Mouse (Mus musculus) midbrain, embryonic 16.5 days (tissue): Measurements from ENCODE around the gene Btnl10. TPM values are rescaled to one million over a fixed set of nuclear protein-coding genes. Genes with fewer than 3 reads are reported as not detected.
"Not testable (repeated sequence)": the region's sequence is repeated elsewhere in the genome, so short reads cannot be mapped to it uniquely, and the experiment has no call there.

Experiments used
- ATAC-seq: fragments of 200-750 bp; cut with Nextera tagmentation; 2 replicates; pipeline ENCODE4 v1.8.0; 2017; ENCODE audit warnings: moderate TSS enrichment
- H3K27ac ChIP-seq: fragments of 300-500 bp; sonication (generic); 2 replicates; pipeline ENCODE4 v1.5.1; 2014; ENCODE audit warnings: mild to moderate bottlenecking, low read length, mixed read lengths
- H3K27me3 ChIP-seq: fragments of 300-500 bp; sonication (generic); 2 replicates; pipeline ENCODE4 v1.6.1; 2014; ENCODE audit warnings: low read depth, low read length, mixed read lengths; ENCODE audit not compliant: control insufficient read depth, insufficient read depth
- H3K36me3 ChIP-seq: fragments of 300-500 bp; sonication (generic); 2 replicates; pipeline ENCODE4 v1.6.1; 2014; ENCODE audit warnings: mild to moderate bottlenecking, low read length, moderate library complexity, mixed read lengths; ENCODE audit not compliant: control insufficient read depth, insufficient read depth
- H3K4me1 ChIP-seq: fragments of 300-500 bp; sonication (generic); 2 replicates; pipeline ENCODE4 v1.6.1; 2014; ENCODE audit warnings: mild to moderate bottlenecking, low read length, mixed read lengths; ENCODE audit not compliant: control insufficient read depth, insufficient read depth
- H3K4me2 ChIP-seq: fragments of 300-500 bp; sonication (generic); 2 replicates; pipeline ENCODE4 v1.6.1; 2014; ENCODE audit warnings: mild to moderate bottlenecking, low read length, mixed read lengths
- H3K4me3 ChIP-seq: fragments of 300-500 bp; sonication (generic); 2 replicates; pipeline ENCODE4 v1.5.1; 2014; ENCODE audit warnings: low read depth, mild to moderate bottlenecking, low read length, moderate library complexity, mixed read lengths
- H3K9ac ChIP-seq: fragments of 300-500 bp; sonication (generic); 2 replicates; pipeline ENCODE4 v1.6.1; 2014; ENCODE audit warnings: low read depth, low read length, mixed read lengths
- H3K9me3 ChIP-seq: fragments of 300-500 bp; sonication (generic); replicated peaks from 2 replicates; pipeline ENCODE4 v1.6.1; 2014; ENCODE audit warnings: mild to moderate bottlenecking, low read length, mixed read lengths; ENCODE audit not compliant: control insufficient read depth, poor library complexity, severe bottlenecking
- WGBS: fragments of 180-500 bp; shearing (Covaris S2); extraction: QIAGEN DNeasy Blood & Tissue Kit; methylation state at CpG from one replicate; pipeline ENCODE4 v1.1.7; 2014; 5-methylcytosine and 5-hydroxymethylcytosine counted together
- polyA plus RNA-seq: library from polyadenylated mRNA; unstranded; fragments of >200 nt; fragmentation: Nextera tagmentation; extraction: Ambion mirVana; gene quantifications from 2 replicates; pipeline ENCODE4 v1.2.1, GENCODE M21; 2015

Gene Btnl10
- polyA plus RNA-seq, 1 experiment from 2014 or later: not detected

- Histone ChIP-seq H3K27me3 (no peaks in the 10 kb centered on the region), H3K9ac (peak overlapping the region; percentile 67), H3K9me3 (no peaks in the 10 kb centered on the region), H3K36me3 (no peaks in the 10 kb centered on the region), H3K4me2 (peak overlapping the region; percentile 62), H3K4me1 (peaks cover 22% of the 10 kb centered on the region), H3K27ac (peak overlapping the region; percentile 99), H3K4me3 (peak overlapping the region; percentile 68)
- no peak for ATAC-seq
- 72% methylated on average over 3 of the region's 3 CpGs for WGBS
Measured at GRCm38 (mm10) chr11:58947306-58947705, 29.6 kb downstream of the Btnl10 start.

- Histone ChIP-seq H3K4me1 (peaks cover 25% of the 10 kb centered on the region), H3K9ac (peak overlapping the region; percentile 67), H3K27me3 (no peaks in the 10 kb centered on the region), H3K27ac (peak overlapping the region; percentile 99), H3K4me3 (peak overlapping the region; percentile 68), H3K36me3 (no peaks in the 10 kb centered on the region), H3K9me3 (no peaks in the 10 kb centered on the region), H3K4me2 (peak overlapping the region; percentile 62)
- peak; percentile 81 for ATAC-seq
- 6% methylated on average over 23 of the region's 23 CpGs for WGBS
Measured at GRCm38 (mm10) chr11:58947798-58948528, 30.3 kb downstream of the Btnl10 start.

- peak within 1 kb of the TSS; percentile 99 for H3K27ac ChIP-seq
- under 1% methylated on average over 45 of the region's 48 CpGs for WGBS
- no peaks in the 10 kb centered on the region for H3K9me3 ChIP-seq
- H3K27me3 ChIP-seq: no peaks in the 10 kb centered on the region
- ATAC-seq: peak; percentile 93
- H3K36me3 ChIP-seq: no peaks in the 10 kb centered on the region
- peak within 1 kb of the TSS; percentile 62 for H3K4me2 ChIP-seq
- peak within 1 kb of the TSS; percentile 79 for H3K9ac ChIP-seq
- H3K4me3 ChIP-seq: peak within 1 kb of the TSS; percentile 68
- H3K4me1 ChIP-seq: peaks cover 26% of the 10 kb centered on the region
Measured at GRCm38 (mm10) chr11:58948542-58949479, 31.1 kb downstream of the Btnl10 start, which contains the start of gene Hist3h2ba. Gene Hist3h2ba (plus strand): TSS chr11:58948920.

- Histone ChIP-seq H3K36me3 (no peaks in the 10 kb centered on the region), H3K4me2 (peak overlapping the region; percentile 61), H3K27ac (peak overlapping the region; percentile 99), H3K4me1 (peaks cover 26% of the 10 kb centered on the region), H3K9me3 (no peaks in the 10 kb centered on the region), H3K27me3 (no peaks in the 10 kb centered on the region), H3K9ac (peak overlapping the region; percentile 79), H3K4me3 (peak overlapping the region; percentile 68)
- WGBS: 2% methylated on average over 20 of the region's 20 CpGs
- ATAC-seq: peak; percentile 44; the same call in 1 of the 2 replicates
Measured at GRCm38 (mm10) chr11:58949480-58950431, 32.0 kb downstream of the Btnl10 start.

- WGBS: 54% methylated on average over 5 of the region's 5 CpGs
- peak overlapping the region; percentile 79 for H3K9ac ChIP-seq
- ATAC-seq: no peak
- H3K36me3 ChIP-seq: no peaks in the 10 kb centered on the region
- H3K27me3 ChIP-seq: no peaks in the 10 kb centered on the region
- H3K4me3 ChIP-seq: peak overlapping the region; percentile 68
- peaks cover 27% of the 10 kb centered on the region for H3K4me1 ChIP-seq
- no peaks in the 10 kb centered on the region for H3K9me3 ChIP-seq
- H3K4me2 ChIP-seq: peak overlapping the region; percentile 61
- H3K27ac ChIP-seq: peak overlapping the region; percentile 99
Measured at GRCm38 (mm10) chr11:58951210-58951609, 33.5 kb downstream of the Btnl10 start.

- Histone ChIP-seq H3K27me3 (no peaks in the 10 kb centered on the region), H3K4me3 (peak overlapping the region; percentile 62), H3K36me3 (0 out of 2 replicates have a peak, but pooled peaks cover 3% of the 10 kb centered on the region), H3K9me3 (no peaks in the 10 kb centered on the region), H3K9ac (peak overlapping the region; percentile 77), H3K27ac (peak overlapping the region; percentile 98), H3K4me1 (peaks cover 45% of the 10 kb centered on the region), H3K4me2 (peak overlapping the region; percentile 56)
- under 1% methylated on average over 33 of the region's 33 CpGs for WGBS
- no peak; the same call in none of the 2 replicates for ATAC-seq
Measured at GRCm38 (mm10) chr11:58953351-58954169, 35.9 kb downstream of the Btnl10 start.

- not testable (repeated sequence) for H3K9me3 ChIP-seq, H3K27me3 ChIP-seq, H3K36me3 ChIP-seq
- peak overlapping the region; percentile 98 for H3K27ac ChIP-seq
- peaks cover 46% of the 10 kb centered on the region for H3K4me1 ChIP-seq
- H3K4me2 ChIP-seq: peak overlapping the region; percentile 56
- 0% methylated on average over 17 of the region's 17 CpGs for WGBS
- H3K9ac ChIP-seq: peak overlapping the region; percentile 77
- peak overlapping the region; percentile 62 for H3K4me3 ChIP-seq
- ATAC-seq: peak; percentile 43; the same call in 1 of the 2 replicates
Measured at GRCm38 (mm10) chr11:58954170-58954419, 36.4 kb downstream of the Btnl10 start.
